ENCODE assay signal across 8 mouse cellular contexts in genomic region chr8:95320224-95321139, GRCm38 (mm10). TPM values are rescaled to one million over a fixed set of nuclear protein-coding genes. Genes with fewer than 3 reads are reported as not detected.
DNase-seq lines count a peak whose midpoint lies in the region; ATAC-seq lines count a peak whose summit lies in the region.

No protein-coding gene starts in this region.

- no peaks in the 10 kb centered on the region for H3K27me3 ChIP-seq in lung, embryonic 15.5 days

- peak overlapping the region; percentile 34 for H3K9ac ChIP-seq in lung, embryonic 15.5 days

- H3K4me3 ChIP-seq in lung, embryonic 15.5 days, result peak overlapping the region; percentile 47

- peak; percentile 30 for DNase-seq in gastrocnemius, postnatal 10 days
- no peak for DNase-seq in gastrocnemius, postnatal 4 days (ENCODE audit: low spot score in 2 of 2)
- peak; percentile 56 for DNase-seq in cerebellum, adult 9-10 months
- peak; percentile 28 for DNase-seq in gastrocnemius, postnatal 14 days
- peak; percentile 87 for DNase-seq in kidney, adult 18-20 months
- peak; percentile 73 for DNase-seq in thymus, postnatal 0 days (ENCODE audit: low spot score)

- H3K4me2 ChIP-seq in lung, embryonic 15.5 days, result peak overlapping the region; percentile 98

- peaks cover 15% of the 10 kb centered on the region for H3K4me1 ChIP-seq in lung, embryonic 15.5 days

- 2% methylated on average over 40 of the region's 41 CpGs for WGBS in lung, embryonic 15.5 days

- peak overlapping the region; percentile 61 for H3K27ac ChIP-seq in lung, embryonic 15.5 days

- H3K36me3 ChIP-seq in lung, embryonic 15.5 days, result peaks cover 6% of the 10 kb centered on the region; the same call in 1 of the 2 replicates

- intact Hi-C loops in gastrocnemius, postnatal 14 days (cut with DNase I; ENCODE audit: low total_unique reads), result no loop called here

- no peaks in the 10 kb centered on the region for H3K9me3 ChIP-seq in lung, embryonic 15.5 days

- peak; percentile 80 for ATAC-seq in lung, embryonic 15.5 days (ENCODE audit: borderline replicate concordance, extremely low read depth, low FRiP score, low TSS enrichment)
- ATAC-seq in neutrophil, adult 5-6 weeks (ENCODE audit: extremely low read depth, insufficient number of reproducible peaks, low FRiP score, poor library complexity, severe bottlenecking), result peak; percentile 76

RNA-seq across cellular contexts. Expression of gene Tepp, which starts 10.1 kb away (rescaled TPM):
- total RNA-seq in gastrocnemius, postnatal 10 days (2021), result not detected
- total RNA-seq in gastrocnemius, postnatal 4 days (2021), result not detected
- not detected for total RNA-seq in gastrocnemius, postnatal 14 days (2021)
- polyA plus RNA-seq in lung, embryonic 15.5 days (2015; fragmentation: Nextera tagmentation; extraction: Ambion mirVana), result 0.63 and 0.64 TPM in 2 replicates
- total RNA-seq in neutrophil, adult 5-6 weeks (2017), result not detected in 2 replicates
- 2.7 and 2.8 TPM in 2 replicates for polyA plus RNA-seq in thymus, postnatal 0 days (2015; fragmentation: Nextera tagmentation; extraction: Ambion mirVana)

RNA-seq across cellular contexts. Expression of gene Zfp319, which starts 11.3 kb away (rescaled TPM):
- 1 to 10 TPM; 6.6 to 8.9 TPM for total RNA-seq in gastrocnemius, postnatal 10 days (2021)
- 10 to 100 TPM; 11.8 to 12.6 TPM for total RNA-seq in gastrocnemius, postnatal 4 days (2021)
- total RNA-seq in gastrocnemius, postnatal 14 days (2021), result 1 to 10 TPM; 5.4 to 6.1 TPM
- polyA plus RNA-seq in lung, embryonic 15.5 days (2015; fragmentation: Nextera tagmentation; extraction: Ambion mirVana), result 8.2 and 9.4 TPM in 2 replicates
- total RNA-seq in neutrophil, adult 5-6 weeks (2017), result 6.9 and 7.6 TPM in 2 replicates
- 6.6 and 6.7 TPM in 2 replicates for polyA plus RNA-seq in thymus, postnatal 0 days (2015; fragmentation: Nextera tagmentation; extraction: Ambion mirVana)

RNA-seq across cellular contexts. Expression of gene Usb1, which starts 11.6 kb away (rescaled TPM):
- 10 to 100 TPM in 1 of 2 experiments, 1 to 10 TPM in 1; 8.2 to 13.1 TPM for total RNA-seq in gastrocnemius, postnatal 10 days (2021)
- total RNA-seq in gastrocnemius, postnatal 4 days (2021), result 10 to 100 TPM; 17.9 to 22.2 TPM
- 1 to 10 TPM; 6.6 to 7.2 TPM for total RNA-seq in gastrocnemius, postnatal 14 days (2021)
- 39.6 and 40.4 TPM in 2 replicates for polyA plus RNA-seq in lung, embryonic 15.5 days (2015; fragmentation: Nextera tagmentation; extraction: Ambion mirVana)
- total RNA-seq in neutrophil, adult 5-6 weeks (2017), result 35.5 and 46.4 TPM in 2 replicates
- 34.1 and 35.8 TPM in 2 replicates for polyA plus RNA-seq in thymus, postnatal 0 days (2015; fragmentation: Nextera tagmentation; extraction: Ambion mirVana)

RNA-seq across cellular contexts. Expression of gene Cngb1, which starts 14.1 kb away (rescaled TPM):
- total RNA-seq in gastrocnemius, postnatal 10 days (2021), result under 1 TPM; 0.27 to 0.73 TPM
- total RNA-seq in gastrocnemius, postnatal 4 days (2021), result 1 to 10 TPM; 1.3 to 1.5 TPM
- total RNA-seq in gastrocnemius, postnatal 14 days (2021), result 1 to 10 TPM in 1 of 2 experiments, under 1 TPM in 1; 0.92 to 1.3 TPM
- polyA plus RNA-seq in lung, embryonic 15.5 days (2015; fragmentation: Nextera tagmentation; extraction: Ambion mirVana), result 0.25 and 0.99 TPM in 2 replicates
- 0.12 TPM in 1 of 2 replicates, not detected in the other for total RNA-seq in neutrophil, adult 5-6 weeks (2017)
- polyA plus RNA-seq in thymus, postnatal 0 days (2015; fragmentation: Nextera tagmentation; extraction: Ambion mirVana), result 0.67 and 1.2 TPM in 2 replicates

RNA-seq across cellular contexts. Expression of gene Mmp15, which starts 31.6 kb away (rescaled TPM):
- total RNA-seq in gastrocnemius, postnatal 10 days (2021), result 10 to 100 TPM; 37.5 to 44.2 TPM
- total RNA-seq in gastrocnemius, postnatal 4 days (2021), result 10 to 100 TPM; 51.0 to 54.5 TPM
- total RNA-seq in gastrocnemius, postnatal 14 days (2021), result 10 to 100 TPM; 21.3 to 35.9 TPM
- polyA plus RNA-seq in lung, embryonic 15.5 days (2015; fragmentation: Nextera tagmentation; extraction: Ambion mirVana), result 18.1 and 20.4 TPM in 2 replicates
- total RNA-seq in neutrophil, adult 5-6 weeks (2017), result 0.12 and 0.25 TPM in 2 replicates
- 4.0 and 4.5 TPM in 2 replicates for polyA plus RNA-seq in thymus, postnatal 0 days (2015; fragmentation: Nextera tagmentation; extraction: Ambion mirVana)

Comparison
In these comparisons a context has a peak if more than half of its experiments do, and no peak if none do; other contexts are left out.
1. DNase-seq: peak in gastrocnemius, postnatal 10 days (single experiment), cerebellum, adult 9-10 months (single experiment), gastrocnemius, postnatal 14 days (single experiment), kidney, adult 18-20 months (single experiment) and thymus, postnatal 0 days (single experiment); none in gastrocnemius, postnatal 4 days (0 of 2).